Comparison of ENCODE assay signal across 8 mouse cellular contexts in the genomic region with DNA sequence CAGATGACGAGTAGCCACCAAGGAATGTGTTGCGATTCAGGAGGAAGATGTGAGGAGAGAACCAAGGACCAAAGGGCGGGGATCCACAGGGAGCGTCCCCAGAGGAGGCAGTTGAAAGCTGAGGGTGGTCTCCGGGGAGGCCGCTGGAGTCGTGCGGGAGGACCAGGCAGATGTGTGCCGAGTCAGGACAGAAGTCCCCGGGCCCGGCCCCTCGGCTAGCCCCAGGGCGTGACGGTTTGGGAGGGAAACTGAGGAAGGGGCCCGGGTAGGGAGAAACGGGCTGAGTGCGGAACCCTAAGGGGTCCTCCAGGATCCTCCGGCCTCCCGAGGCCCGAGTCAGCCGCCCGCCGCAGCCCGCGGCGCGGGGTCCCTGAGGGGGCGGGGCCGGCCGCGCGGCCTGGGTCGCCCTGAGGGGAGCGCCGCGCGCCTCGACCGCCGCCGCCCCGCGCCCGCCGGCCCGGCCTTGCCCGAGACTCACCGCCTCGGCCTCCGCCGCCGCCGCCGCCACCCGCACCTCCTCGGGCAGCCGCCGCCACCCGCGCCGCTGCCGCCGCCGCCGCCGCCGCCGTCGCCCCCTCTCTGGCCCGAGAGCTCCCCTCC. TPM values are rescaled to one million over a fixed set of nuclear protein-coding genes. Genes with fewer than 3 reads are reported as not detected.
DNase-seq lines count a peak whose midpoint lies in the region; ATAC-seq and TF ChIP-seq lines count a peak whose summit lies in the region.

No protein-coding gene starts in this region.

- peak overlapping the region; percentile 70 for H3K4me3 ChIP-seq in forebrain, embryonic 15.5 days
- peak overlapping the region; percentile 88 for H3K4me3 ChIP-seq in intestine, embryonic 16.5 days (ENCODE audit: low read length)
- peak overlapping the region; percentile 91 for H3K4me3 ChIP-seq in liver, postnatal 0 days (ENCODE audit: low read depth, low read length)
- peak overlapping the region; percentile 92 for H3K4me3 ChIP-seq in stomach, embryonic 14.5 days (ENCODE audit: low read depth, low read length)

- TF ChIP-seq POLR2A in brain, embryonic 14.5 days (IDR thresholded peaks at IDR 0.05; ENCODE audit: borderline replicate concordance, extremely low read depth, insufficient read depth, insufficient read length, poor library complexity, severe bottlenecking): no peak

- H3K27me3 ChIP-seq in forebrain, embryonic 15.5 days: no peaks in the 10 kb centered on the region
- H3K27me3 ChIP-seq in intestine, embryonic 16.5 days (replicated peaks; ENCODE audit: control insufficient read depth, insufficient read depth, low read length): no peaks in the 10 kb centered on the region
- no peaks in the 10 kb centered on the region for H3K27me3 ChIP-seq in liver, postnatal 0 days (ENCODE audit: insufficient read depth, low read length)
- no peaks in the 10 kb centered on the region for H3K27me3 ChIP-seq in stomach, embryonic 14.5 days (ENCODE audit: control insufficient read depth, insufficient read depth, low read length)

- H3K36me3 ChIP-seq in forebrain, embryonic 15.5 days: 0 out of 2 replicates have a peak, but pooled peaks cover 3% of the 10 kb centered on the region
- H3K36me3 ChIP-seq in intestine, embryonic 16.5 days (ENCODE audit: control insufficient read depth, insufficient read depth, low read length): peaks cover 4% of the 10 kb centered on the region; the same call in 1 of the 2 replicates
- H3K36me3 ChIP-seq in liver, postnatal 0 days (replicated peaks; ENCODE audit: insufficient read depth, low read length): peaks cover 5% of the 10 kb centered on the region; the same call in 1 of the 2 replicates
- H3K36me3 ChIP-seq in stomach, embryonic 14.5 days (ENCODE audit: control insufficient read depth, insufficient read depth, low read length): peaks cover 14% of the 10 kb centered on the region; the same call in 1 of the 2 replicates

- no peak for TF ChIP-seq EP300 in liver, postnatal 0 days (IDR thresholded peaks at IDR 0.05; ENCODE audit: low read depth)

- H3K9ac ChIP-seq in forebrain, embryonic 15.5 days (replicated peaks): peak overlapping the region; percentile 80
- peak overlapping the region; percentile 95 for H3K9ac ChIP-seq in intestine, embryonic 16.5 days (ENCODE audit: low read depth, low read length)
- peak overlapping the region; percentile 96 for H3K9ac ChIP-seq in liver, postnatal 0 days (replicated peaks)
- peak overlapping the region; percentile 94 for H3K9ac ChIP-seq in stomach, embryonic 14.5 days (replicated peaks; ENCODE audit: low read depth, low read length)

- no peaks in the 10 kb centered on the region for H3K9me3 ChIP-seq in forebrain, embryonic 15.5 days
- no peaks in the 10 kb centered on the region for H3K9me3 ChIP-seq in intestine, embryonic 16.5 days (ENCODE audit: control insufficient read depth, low read length)
- no peaks in the 10 kb centered on the region for H3K9me3 ChIP-seq in liver, postnatal 0 days (ENCODE audit: low read length)
- no peaks in the 10 kb centered on the region for H3K9me3 ChIP-seq in stomach, embryonic 14.5 days (ENCODE audit: control insufficient read depth, low read depth, low read length)

- peak; percentile 26 for DNase-seq in ovary, postnatal 14 days (ENCODE audit: low spot score)
- DNase-seq in ovary, adult 18-20 months (ENCODE audit: low spot score): no peak
- DNase-seq in brain, embryonic 14.5 days (ENCODE audit: low read depth): peak; percentile 18
- peak; percentile 43 for DNase-seq in liver, postnatal 0 days
- no peak for DNase-seq in layer of hippocampus, adult 8-10 months (ENCODE audit: low spot score in 2 of 2)

- peak overlapping the region; percentile 80 for H3K27ac ChIP-seq in forebrain, embryonic 15.5 days (replicated peaks)
- peak overlapping the region; percentile 57 for H3K27ac ChIP-seq in intestine, embryonic 16.5 days (ENCODE audit: low read length)
- peak overlapping the region; percentile 66 for H3K27ac ChIP-seq in liver, postnatal 0 days (ENCODE audit: low read depth)
- H3K27ac ChIP-seq in stomach, embryonic 14.5 days (ENCODE audit: low read length): no peak overlapping the region

- peaks cover 42% of the 10 kb centered on the region for H3K4me1 ChIP-seq in forebrain, embryonic 15.5 days
- H3K4me1 ChIP-seq in intestine, embryonic 16.5 days (ENCODE audit: control insufficient read depth, insufficient read depth, low read length): peaks cover 17% of the 10 kb centered on the region
- H3K4me1 ChIP-seq in liver, postnatal 0 days (ENCODE audit: insufficient read depth): peaks cover 52% of the 10 kb centered on the region
- H3K4me1 ChIP-seq in stomach, embryonic 14.5 days (ENCODE audit: control insufficient read depth, insufficient read depth, low read length): peaks cover 22% of the 10 kb centered on the region

- H3K4me2 ChIP-seq in forebrain, embryonic 15.5 days (replicated peaks): peak overlapping the region; percentile 83
- peak overlapping the region; percentile 84 for H3K4me2 ChIP-seq in intestine, embryonic 16.5 days (ENCODE audit: low read depth, low read length)
- H3K4me2 ChIP-seq in liver, postnatal 0 days (ENCODE audit: low read depth, low read length): peak overlapping the region; percentile 97
- H3K4me2 ChIP-seq in stomach, embryonic 14.5 days (replicated peaks; ENCODE audit: low read depth, low read length): peak overlapping the region; percentile 59

- WGBS in forebrain, embryonic 15.5 days: under 1% methylated on average over 33 of the region's 70 CpGs
- 0% methylated on average over 20 of the region's 70 CpGs for WGBS in intestine, embryonic 16.5 days
- under 1% methylated on average over 24 of the region's 70 CpGs for WGBS in liver, postnatal 0 days (ENCODE audit: insufficient replicate concordance)
- under 1% methylated on average over 34 of the region's 70 CpGs for WGBS in stomach, embryonic 14.5 days

- TF ChIP-seq CTCF in brain, embryonic 14.5 days (IDR thresholded peaks at IDR 0.05; ENCODE audit: borderline replicate concordance, extremely low read depth, insufficient read depth, insufficient read length): no peak
- no peak for TF ChIP-seq CTCF in liver, postnatal 0 days (IDR thresholded peaks at IDR 0.05; ENCODE audit: low read depth)

- peak; percentile 24 for ATAC-seq in forebrain, embryonic 15.5 days (replicated peaks)
- ATAC-seq in intestine, embryonic 16.5 days: peak; percentile 24
- peak; percentile 2; the same call in 1 of the 2 replicates for ATAC-seq in liver, postnatal 0 days
- peak; percentile 29; the same call in 1 of the 2 replicates for ATAC-seq in stomach, embryonic 14.5 days (ENCODE audit: insufficient number of reproducible peaks, insufficient read depth, low FRiP score, low read depth)

RNA-seq across cellular contexts. Expression of gene Gmfg, which starts 1.5 kb away (rescaled TPM):
- 2.8 and 3.3 TPM in 2 replicates for polyA plus RNA-seq in brain, embryonic 14.5 days (2012; rRNA removed)
- polyA plus RNA-seq in forebrain, embryonic 15.5 days (2015; fragmentation: Nextera tagmentation; extraction: Ambion mirVana): 4.0 and 4.7 TPM in 2 replicates
- 17.8 and 19.4 TPM in 2 replicates for polyA plus RNA-seq in intestine, embryonic 16.5 days (2015; fragmentation: Nextera tagmentation; extraction: Ambion mirVana)
- 75.4 and 81.4 TPM in 2 replicates for polyA plus RNA-seq in liver, postnatal 0 days (2015; fragmentation: Nextera tagmentation; extraction: Ambion mirVana)
- 17.0 and 17.2 TPM in 2 replicates for polyA plus RNA-seq in stomach, embryonic 14.5 days (2014; fragmentation: Nextera tagmentation; extraction: Ambion mirVana)
- total RNA-seq in layer of hippocampus, adult 8-10 months (2022): 1 to 10 TPM; 1.6 to 5.2 (median 3.2) TPM

RNA-seq across cellular contexts. Expression of gene Lrfn1, which starts 16.0 kb away (rescaled TPM):
- 61.1 and 87.9 TPM in 2 replicates for polyA plus RNA-seq in brain, embryonic 14.5 days (2012; rRNA removed)
- polyA plus RNA-seq in forebrain, embryonic 15.5 days (2015; fragmentation: Nextera tagmentation; extraction: Ambion mirVana): 10.9 and 13.0 TPM in 2 replicates
- polyA plus RNA-seq in intestine, embryonic 16.5 days (2015; fragmentation: Nextera tagmentation; extraction: Ambion mirVana): 1.1 and 1.3 TPM in 2 replicates
- 0.12 and 0.26 TPM in 2 replicates for polyA plus RNA-seq in liver, postnatal 0 days (2015; fragmentation: Nextera tagmentation; extraction: Ambion mirVana)
- 4.2 and 5.3 TPM in 2 replicates for polyA plus RNA-seq in stomach, embryonic 14.5 days (2014; fragmentation: Nextera tagmentation; extraction: Ambion mirVana)
- 10 to 100 TPM; 68.2 to 77.3 (median 71.5) TPM for total RNA-seq in layer of hippocampus, adult 8-10 months (2022)

RNA-seq across cellular contexts. Expression of gene Paf1, which starts 43.0 kb away (rescaled TPM):
- polyA plus RNA-seq in brain, embryonic 14.5 days (2012; rRNA removed): 95.0 and 105 TPM in 2 replicates
- polyA plus RNA-seq in forebrain, embryonic 15.5 days (2015; fragmentation: Nextera tagmentation; extraction: Ambion mirVana): 98.0 and 106 TPM in 2 replicates
- polyA plus RNA-seq in intestine, embryonic 16.5 days (2015; fragmentation: Nextera tagmentation; extraction: Ambion mirVana): 69.2 and 78.7 TPM in 2 replicates
- polyA plus RNA-seq in liver, postnatal 0 days (2015; fragmentation: Nextera tagmentation; extraction: Ambion mirVana): 16.9 and 21.1 TPM in 2 replicates
- 67.3 and 73.2 TPM in 2 replicates for polyA plus RNA-seq in stomach, embryonic 14.5 days (2014; fragmentation: Nextera tagmentation; extraction: Ambion mirVana)
- 10 to 100 TPM; 72.9 to 77.5 (median 75.4) TPM for total RNA-seq in layer of hippocampus, adult 8-10 months (2022)

RNA-seq across cellular contexts. Expression of gene Med29, which starts 43.3 kb away (rescaled TPM):
- polyA plus RNA-seq in brain, embryonic 14.5 days (2012; rRNA removed): 46.5 and 57.7 TPM in 2 replicates
- 44.6 and 46.9 TPM in 2 replicates for polyA plus RNA-seq in forebrain, embryonic 15.5 days (2015; fragmentation: Nextera tagmentation; extraction: Ambion mirVana)
- polyA plus RNA-seq in intestine, embryonic 16.5 days (2015; fragmentation: Nextera tagmentation; extraction: Ambion mirVana): 52.6 and 53.9 TPM in 2 replicates
- polyA plus RNA-seq in liver, postnatal 0 days (2015; fragmentation: Nextera tagmentation; extraction: Ambion mirVana): 18.0 and 18.6 TPM in 2 replicates
- 47.1 and 51.1 TPM in 2 replicates for polyA plus RNA-seq in stomach, embryonic 14.5 days (2014; fragmentation: Nextera tagmentation; extraction: Ambion mirVana)
- total RNA-seq in layer of hippocampus, adult 8-10 months (2022): 10 to 100 TPM; 16.0 to 20.2 (median 17.1) TPM

RNA-seq across cellular contexts. Expression of gene Zfp36, which starts 55.7 kb away (rescaled TPM):
- 4.1 and 4.3 TPM in 2 replicates for polyA plus RNA-seq in brain, embryonic 14.5 days (2012; rRNA removed)
- polyA plus RNA-seq in forebrain, embryonic 15.5 days (2015; fragmentation: Nextera tagmentation; extraction: Ambion mirVana): 5.6 and 5.7 TPM in 2 replicates
- polyA plus RNA-seq in intestine, embryonic 16.5 days (2015; fragmentation: Nextera tagmentation; extraction: Ambion mirVana): 37.3 and 43.6 TPM in 2 replicates
- polyA plus RNA-seq in liver, postnatal 0 days (2015; fragmentation: Nextera tagmentation; extraction: Ambion mirVana): 13.5 and 21.1 TPM in 2 replicates
- polyA plus RNA-seq in stomach, embryonic 14.5 days (2014; fragmentation: Nextera tagmentation; extraction: Ambion mirVana): 15.5 and 17.6 TPM in 2 replicates
- 1 to 10 TPM; 1.8 to 7.9 (median 5.0) TPM for total RNA-seq in layer of hippocampus, adult 8-10 months (2022)

Comparison
In these comparisons a context has a peak if more than half of its experiments do, and no peak if none do; other contexts are left out.
1. DNase-seq: peak in ovary, postnatal 14 days (single experiment), brain, embryonic 14.5 days (single experiment) and liver, postnatal 0 days (single experiment); none in ovary, adult 18-20 months (single experiment) and layer of hippocampus, adult 8-10 months (0 of 2).
2. Peak in every context shown above with its lines, with median percentiles within 50 percentile points of each other: ATAC-seq, H3K4me2 ChIP-seq, H3K4me3 ChIP-seq and H3K9ac ChIP-seq.